Mouse (Mus musculus) midbrain, embryonic 16.5 days (tissue): ENCODE results near the gene Nt5c2. TPM values are rescaled to one million over a fixed set of nuclear protein-coding genes. Genes with fewer than 3 reads are reported as not detected.
A peak's percentile ranks its signal among the peaks of the same experiment; 100 is the strongest.

Source experiments
- ATAC-seq: fragments of 200-750 bp; cut with Nextera tagmentation; 2 replicates; pipeline ENCODE4 v1.8.0; 2017; ENCODE audit warnings: moderate TSS enrichment
- H3K27ac ChIP-seq: fragments of 300-500 bp; sonication (generic); 2 replicates; pipeline ENCODE4 v1.5.1; 2014; ENCODE audit warnings: mild to moderate bottlenecking, low read length, mixed read lengths
- H3K27me3 ChIP-seq: fragments of 300-500 bp; sonication (generic); 2 replicates; pipeline ENCODE4 v1.6.1; 2014; ENCODE audit warnings: low read depth, low read length, mixed read lengths; ENCODE audit not compliant: control insufficient read depth, insufficient read depth
- H3K36me3 ChIP-seq: fragments of 300-500 bp; sonication (generic); 2 replicates; pipeline ENCODE4 v1.6.1; 2014; ENCODE audit warnings: mild to moderate bottlenecking, low read length, moderate library complexity, mixed read lengths; ENCODE audit not compliant: control insufficient read depth, insufficient read depth
- H3K4me1 ChIP-seq: fragments of 300-500 bp; sonication (generic); 2 replicates; pipeline ENCODE4 v1.6.1; 2014; ENCODE audit warnings: mild to moderate bottlenecking, low read length, mixed read lengths; ENCODE audit not compliant: control insufficient read depth, insufficient read depth
- H3K4me2 ChIP-seq: fragments of 300-500 bp; sonication (generic); 2 replicates; pipeline ENCODE4 v1.6.1; 2014; ENCODE audit warnings: mild to moderate bottlenecking, low read length, mixed read lengths
- H3K4me3 ChIP-seq: fragments of 300-500 bp; sonication (generic); 2 replicates; pipeline ENCODE4 v1.5.1; 2014; ENCODE audit warnings: low read depth, mild to moderate bottlenecking, low read length, moderate library complexity, mixed read lengths
- H3K9ac ChIP-seq: fragments of 300-500 bp; sonication (generic); 2 replicates; pipeline ENCODE4 v1.6.1; 2014; ENCODE audit warnings: low read depth, low read length, mixed read lengths
- H3K9me3 ChIP-seq: fragments of 300-500 bp; sonication (generic); replicated peaks from 2 replicates; pipeline ENCODE4 v1.6.1; 2014; ENCODE audit warnings: mild to moderate bottlenecking, low read length, mixed read lengths; ENCODE audit not compliant: control insufficient read depth, poor library complexity, severe bottlenecking
- WGBS: fragments of 180-500 bp; shearing (Covaris S2); extraction: QIAGEN DNeasy Blood & Tissue Kit; methylation state at CpG from one replicate; pipeline ENCODE4 v1.1.7; 2014; 5-methylcytosine and 5-hydroxymethylcytosine counted together
- polyA plus RNA-seq: library from polyadenylated mRNA; unstranded; fragments of >200 nt; fragmentation: Nextera tagmentation; extraction: Ambion mirVana; gene quantifications from 2 replicates; pipeline ENCODE4 v1.2.1, GENCODE M21; 2015

Nt5c2 gene
- polyA plus RNA-seq, 1 experiment from 2014 or later: 85.7 TPM

DNA sequence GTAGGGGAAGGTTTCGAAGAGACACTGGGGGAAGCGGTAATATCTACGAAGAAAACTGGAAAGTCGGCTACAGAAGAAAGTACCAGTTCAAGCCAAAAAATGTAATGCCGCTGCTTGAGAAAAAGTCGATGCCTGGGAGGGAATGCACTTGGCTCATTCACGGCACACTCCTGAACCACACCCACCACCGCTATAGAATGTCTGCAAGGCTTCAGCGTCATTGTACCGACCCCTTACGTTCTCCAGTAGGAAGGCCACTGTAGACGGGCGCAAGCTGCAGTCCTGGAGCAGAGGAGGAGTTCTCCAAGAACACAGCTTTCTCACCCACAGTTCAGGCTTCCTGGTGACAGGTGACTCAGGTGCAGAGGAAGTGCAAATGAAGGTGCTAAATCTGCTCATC lies 8.6 kb upstream of the Nt5c2 start:
- peaks cover 12% of the 10 kb centered on the region for H3K4me1 ChIP-seq
- 90% methylated on average over 13 of the region's 13 CpGs for WGBS
- ATAC-seq: no peak
- H3K9me3 ChIP-seq: no peaks in the 10 kb centered on the region
- H3K4me3 ChIP-seq: no peak overlapping the region
- no peak overlapping the region for H3K27ac ChIP-seq
- H3K36me3 ChIP-seq: peaks cover 41% of the 10 kb centered on the region
- no peak overlapping the region for H3K9ac ChIP-seq
- H3K4me2 ChIP-seq: no peak overlapping the region
- H3K27me3 ChIP-seq: no peaks in the 10 kb centered on the region

DNA sequence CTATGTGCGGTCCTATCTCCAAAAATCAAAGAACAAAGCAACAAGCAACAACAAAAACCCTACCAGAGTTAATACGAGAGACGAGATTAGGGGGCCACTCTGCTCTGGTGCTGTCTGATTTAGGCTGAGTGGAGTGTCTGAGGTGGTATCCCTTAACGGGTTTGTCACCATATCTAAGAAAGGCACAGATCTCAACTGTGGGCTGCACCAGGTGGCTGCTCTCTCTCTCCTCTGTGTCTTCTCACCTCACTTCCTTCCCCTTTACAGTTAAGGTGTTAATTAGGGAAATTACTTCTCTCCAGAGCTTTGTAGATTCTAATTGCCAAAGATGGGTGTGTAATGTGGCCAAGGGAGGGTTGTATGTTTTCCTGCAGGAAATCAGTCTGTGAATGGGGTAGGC lies 7.8 kb upstream of the Nt5c2 start:
- peaks cover 41% of the 10 kb centered on the region for H3K36me3 ChIP-seq

DNA sequence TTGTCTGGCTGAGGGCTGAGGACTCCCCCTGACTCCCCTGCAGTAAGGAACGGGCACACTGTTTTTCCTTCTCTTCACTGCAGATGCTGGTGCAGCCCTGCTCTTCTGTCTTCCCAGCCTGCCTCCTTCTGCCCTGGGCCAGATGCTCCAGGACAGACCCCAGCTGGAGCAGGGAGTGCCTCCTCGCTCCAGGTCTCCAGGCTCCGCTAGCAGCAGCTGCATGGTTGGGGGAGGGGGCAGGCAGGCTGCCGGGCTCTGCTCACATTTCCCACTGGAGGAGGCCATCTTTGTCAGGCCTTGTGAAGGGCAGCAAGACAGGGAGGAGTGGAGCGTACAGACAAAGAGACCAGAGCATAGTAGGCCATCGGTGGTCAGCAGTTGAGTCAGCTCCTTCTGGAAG lies 4.4 kb upstream of the Nt5c2 start:
- Histone ChIP-seq H3K27me3 (no peaks in the 10 kb centered on the region), H3K9me3 (no peaks in the 10 kb centered on the region), H3K4me2 (peak overlapping the region; percentile 82), H3K9ac (peak overlapping the region; percentile 75), H3K4me1 (peaks cover 12% of the 10 kb centered on the region), H3K27ac (peak overlapping the region; percentile 70), H3K36me3 (peaks cover 27% of the 10 kb centered on the region), H3K4me3 (peak overlapping the region; percentile 45)
- ATAC-seq: no peak
- WGBS: 11% methylated on average over 6 of the region's 6 CpGs

More for the DNA sequence above, 7.8 kb upstream of the Nt5c2 start:
- H3K27me3 ChIP-seq: no peaks in the 10 kb centered on the region
- H3K4me2 ChIP-seq: no peak overlapping the region
- H3K9me3 ChIP-seq: no peaks in the 10 kb centered on the region
- 88% methylated on average over 4 of the region's 4 CpGs for WGBS
- no peak overlapping the region for H3K9ac ChIP-seq
- no peak overlapping the region for H3K27ac ChIP-seq
- H3K4me1 ChIP-seq: peaks cover 12% of the 10 kb centered on the region
- no peak for ATAC-seq
- no peak overlapping the region for H3K4me3 ChIP-seq

DNA sequence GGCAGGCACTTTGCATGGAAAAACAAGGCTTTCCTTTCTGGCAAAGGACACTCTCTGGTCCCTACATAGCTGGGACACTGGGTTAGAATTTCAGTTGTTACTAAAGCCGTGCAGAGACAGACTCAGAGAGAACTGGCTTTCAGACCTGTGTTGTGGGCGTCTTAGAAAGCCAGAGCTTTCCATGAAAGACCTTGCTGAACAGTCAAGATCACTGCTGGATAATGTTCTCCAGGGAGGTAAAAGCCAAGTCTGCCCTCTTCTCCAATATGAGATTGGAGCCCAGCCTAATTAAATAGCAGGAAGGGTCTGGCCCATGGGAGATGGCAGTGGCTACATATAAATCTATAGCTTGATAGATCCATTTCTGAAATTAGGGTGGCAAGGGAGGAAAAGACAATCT lies 3.4 kb upstream of the Nt5c2 start:
- 13% methylated on average over 2 of the region's 2 CpGs for WGBS

DNA sequence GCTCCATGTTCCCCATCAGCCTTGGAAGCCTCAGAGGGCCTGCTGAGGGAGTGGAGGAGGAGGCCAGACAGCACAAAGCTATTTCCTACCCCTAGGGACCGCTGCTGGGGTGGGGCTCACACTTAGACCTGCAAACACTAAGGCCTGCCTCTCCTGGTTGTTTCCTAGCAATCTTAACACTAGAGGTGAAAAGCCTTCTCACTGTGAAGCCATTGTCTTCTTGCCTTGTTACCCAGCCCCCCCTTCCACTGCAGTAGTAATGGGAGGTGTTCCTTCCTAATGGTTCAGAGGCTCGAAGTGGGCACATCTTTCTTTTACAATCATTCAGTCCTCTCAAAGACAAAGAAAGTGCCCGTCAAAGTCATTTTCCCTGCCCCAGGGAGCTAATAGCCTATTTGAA lies 2.9 kb upstream of the Nt5c2 start:
- Histone ChIP-seq H3K27me3 (no peaks in the 10 kb centered on the region), H3K4me2 (peak overlapping the region; percentile 82), H3K9me3 (no peaks in the 10 kb centered on the region), H3K4me3 (peak overlapping the region; percentile 45), H3K9ac (peak overlapping the region; percentile 75), H3K36me3 (peaks cover 15% of the 10 kb centered on the region), H3K4me1 (peaks cover 18% of the 10 kb centered on the region), H3K27ac (peak overlapping the region; percentile 86)
- ATAC-seq: no peak
- 0% methylated on average over 3 of the region's 3 CpGs for WGBS

More for the DNA sequence above, 3.4 kb upstream of the Nt5c2 start:
- no peaks in the 10 kb centered on the region for H3K9me3 ChIP-seq
- H3K36me3 ChIP-seq: peaks cover 20% of the 10 kb centered on the region
- no peaks in the 10 kb centered on the region for H3K27me3 ChIP-seq
- H3K27ac ChIP-seq: peak overlapping the region; percentile 86
- no peak for ATAC-seq
- peak overlapping the region; percentile 82 for H3K4me2 ChIP-seq
- H3K4me1 ChIP-seq: peaks cover 13% of the 10 kb centered on the region
- H3K9ac ChIP-seq: peak overlapping the region; percentile 75
- peak overlapping the region; percentile 45 for H3K4me3 ChIP-seq

DNA sequence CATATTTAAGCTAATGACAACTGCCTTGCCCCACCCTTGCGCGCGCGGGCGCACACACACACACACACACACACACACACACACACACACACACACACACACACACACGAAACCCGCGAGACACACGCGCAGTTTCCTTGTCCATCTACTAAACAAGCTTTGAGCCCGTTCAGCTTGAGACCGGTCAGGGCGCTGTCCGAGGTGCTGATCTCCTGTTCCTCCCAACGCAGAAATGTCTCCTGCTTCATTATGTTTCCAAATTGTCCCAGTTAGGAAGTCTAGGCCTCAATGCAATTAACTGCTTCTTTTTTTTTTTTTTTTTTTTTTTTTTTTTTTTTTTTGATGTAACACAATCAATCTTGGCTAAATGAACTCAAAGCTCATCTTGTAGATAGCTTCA lies 1.5 kb upstream of the Nt5c2 start:
- peak overlapping the region; percentile 73 for H3K4me3 ChIP-seq
- ATAC-seq: no peak

DNA sequence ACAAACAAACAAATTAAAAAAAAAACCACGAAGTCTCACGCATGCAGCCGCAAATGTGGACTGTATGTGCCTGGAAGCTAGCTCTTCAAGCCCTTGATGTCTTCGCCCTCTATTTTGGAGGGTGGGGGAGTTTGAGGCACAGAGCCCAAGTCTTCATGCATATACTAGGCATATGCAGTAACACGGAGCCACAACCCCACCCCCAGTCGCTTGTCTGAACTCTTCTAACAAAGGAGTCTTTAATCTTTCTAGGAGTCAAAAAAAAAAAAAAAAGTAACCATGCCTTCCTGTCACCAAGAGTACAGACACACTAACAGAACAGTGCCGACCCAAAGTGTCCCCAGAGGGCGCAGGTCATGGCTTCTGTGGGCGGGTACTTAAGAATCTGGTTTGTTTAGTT lies 1.0 kb upstream of the Nt5c2 start:
- H3K4me3 ChIP-seq: peak overlapping the region; percentile 73
- ATAC-seq: no peak
- WGBS: 2% methylated on average over 9 of the region's 9 CpGs

More for the DNA sequence above, 1.5 kb upstream of the Nt5c2 start:
- WGBS: 0% methylated on average over 13 of the region's 15 CpGs
- Histone ChIP-seq H3K4me2 (peak overlapping the region; percentile 82), H3K27me3 (no peaks in the 10 kb centered on the region), H3K36me3 (peaks cover 6% of the 10 kb centered on the region; the same call in 1 of the 2 replicates), H3K9me3 (no peaks in the 10 kb centered on the region), H3K27ac (peak overlapping the region; percentile 97), H3K9ac (peak overlapping the region; percentile 93), H3K4me1 (peaks cover 19% of the 10 kb centered on the region)

DNA sequence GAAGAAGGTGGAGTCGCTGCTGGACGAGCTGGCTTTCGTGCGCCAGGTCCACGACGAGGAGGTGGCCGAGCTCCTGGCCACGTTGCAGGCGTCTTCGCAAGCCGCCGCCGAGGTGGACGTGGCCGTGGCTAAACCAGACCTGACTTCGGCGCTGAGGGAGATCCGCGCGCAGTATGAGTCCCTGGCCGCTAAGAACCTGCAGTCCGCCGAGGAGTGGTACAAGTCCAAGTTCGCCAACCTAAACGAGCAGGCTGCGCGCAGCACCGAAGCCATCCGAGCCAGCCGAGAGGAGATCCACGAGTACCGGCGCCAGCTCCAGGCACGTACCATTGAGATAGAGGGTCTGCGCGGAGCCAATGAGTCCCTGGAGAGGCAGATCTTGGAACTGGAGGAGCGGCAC lies 443 bp upstream of the Nt5c2 start:
- H3K4me2 ChIP-seq: peak overlapping the region; percentile 82
- H3K27me3 ChIP-seq: no peaks in the 10 kb centered on the region
- H3K9ac ChIP-seq: peak overlapping the region; percentile 93
- peak; percentile 6; the same call in 1 of the 2 replicates for ATAC-seq
- H3K27ac ChIP-seq: peak overlapping the region; percentile 97
- no peaks in the 10 kb centered on the region for H3K9me3 ChIP-seq
- H3K4me1 ChIP-seq: peaks cover 17% of the 10 kb centered on the region
- under 1% methylated on average over 37 of the region's 37 CpGs for WGBS
- no peaks in the 10 kb centered on the region for H3K36me3 ChIP-seq
- peak overlapping the region; percentile 73 for H3K4me3 ChIP-seq

More for the DNA sequence above, 1.0 kb upstream of the Nt5c2 start:
- Histone ChIP-seq H3K27me3 (no peaks in the 10 kb centered on the region), H3K9ac (peak overlapping the region; percentile 93), H3K27ac (peak overlapping the region; percentile 97), H3K9me3 (no peaks in the 10 kb centered on the region), H3K4me1 (peaks cover 19% of the 10 kb centered on the region), H3K36me3 (peaks cover 1% of the 10 kb centered on the region; the same call in 1 of the 2 replicates), H3K4me2 (peak overlapping the region; percentile 82)

DNA sequence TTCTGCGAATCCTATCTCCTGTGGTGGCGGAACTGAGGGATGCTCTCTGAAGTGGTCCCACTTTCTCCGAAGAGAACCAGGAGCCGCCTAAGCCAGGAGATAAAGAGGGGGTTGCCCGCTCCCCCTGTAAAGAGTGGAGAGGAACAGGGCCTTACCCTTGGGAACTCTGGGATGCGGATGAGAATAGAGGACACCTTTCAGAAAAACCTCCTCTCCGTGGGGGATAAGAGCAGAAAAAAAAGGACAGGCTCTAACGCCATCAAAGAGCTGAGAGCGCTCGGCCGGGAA lies 850 bp downstream of the Nt5c2 start:
- Histone ChIP-seq H3K4me1 (peaks cover 6% of the 10 kb centered on the region), H3K36me3 (no peaks in the 10 kb centered on the region), H3K4me2 (peak overlapping the region; percentile 82), H3K4me3 (peak overlapping the region; percentile 73), H3K9me3 (no peaks in the 10 kb centered on the region), H3K9ac (peak overlapping the region; percentile 93), H3K27ac (peak overlapping the region; percentile 97), H3K27me3 (no peaks in the 10 kb centered on the region)
- WGBS: 0% methylated on average over 11 of the region's 11 CpGs
- peak; percentile 34 for ATAC-seq
